Mouse (Mus musculus) splenic B cell, adult 2 months (primary cell): ENCODE measurements around the gene Ercc2.

Experiments
- DNase-seq: peaks from one replicate; pipeline ENCODE4 v3.0.0-alpha.2; 2011; ENCODE audit warnings: low read depth, low spot score
- H3K27me3 ChIP-seq: 2 replicates; pipeline ENCODE4 v1.6.1; 2012; ENCODE audit warnings: mild to moderate bottlenecking, low read length, moderate library complexity, mixed read lengths; ENCODE audit not compliant: control insufficient read depth, poor library complexity, insufficient read depth, severe bottlenecking
- H3K36me3 ChIP-seq: 2 replicates; pipeline ENCODE4 v1.6.1; 2012; ENCODE audit warnings: mild to moderate bottlenecking, low read length, moderate library complexity, mixed read lengths; ENCODE audit not compliant: control insufficient read depth, poor library complexity, insufficient read depth, severe bottlenecking

The Ercc2 gene

DNA sequence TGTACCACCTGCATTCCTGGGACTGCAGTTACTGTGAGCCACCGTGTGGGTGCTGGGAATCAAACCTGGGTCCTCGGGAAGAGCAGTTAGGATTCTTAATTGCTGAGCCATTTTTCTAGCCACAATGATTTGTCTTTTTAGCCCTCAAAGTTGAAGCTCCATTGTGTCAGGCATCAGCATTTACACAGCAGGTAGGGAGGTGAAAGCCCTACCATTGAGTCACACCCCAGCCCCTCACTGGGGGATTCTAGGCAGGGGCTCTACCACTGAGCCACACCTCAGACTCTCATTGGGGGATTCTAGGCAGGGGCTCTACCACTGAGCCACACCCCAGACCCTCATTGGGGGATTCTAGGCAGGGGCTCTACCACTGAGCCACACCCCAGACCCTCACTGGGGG, 54.5 kb downstream of the Ercc2 start:
- Histone ChIP-seq H3K27me3 (no peaks in the 10 kb centered on the region), H3K36me3 (peaks cover 7% of the 10 kb centered on the region)
- no peak for DNase-seq

DNA sequence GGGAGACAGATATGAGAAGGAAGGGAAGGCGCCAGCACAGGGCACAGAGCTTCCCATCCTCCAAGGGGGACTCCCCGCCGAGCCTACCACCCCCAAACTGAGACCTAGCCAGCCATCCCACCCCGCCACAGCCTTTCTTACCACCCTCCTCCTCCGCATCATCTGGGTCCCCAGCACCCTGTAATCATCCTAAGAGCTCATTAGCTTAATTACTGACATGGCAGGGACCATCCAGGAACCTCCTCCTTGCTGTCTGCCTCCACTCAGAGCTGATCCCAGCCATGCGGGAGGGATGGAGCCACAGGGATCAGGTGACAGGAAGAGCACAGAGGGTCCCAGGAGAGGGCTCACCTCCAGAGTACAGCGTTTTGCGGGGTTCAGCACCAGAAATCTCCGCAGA, 55.2 kb downstream of the Ercc2 start:
- Histone ChIP-seq H3K27me3 (no peaks in the 10 kb centered on the region), H3K36me3 (peaks cover 7% of the 10 kb centered on the region)
- no peak for DNase-seq

DNA sequence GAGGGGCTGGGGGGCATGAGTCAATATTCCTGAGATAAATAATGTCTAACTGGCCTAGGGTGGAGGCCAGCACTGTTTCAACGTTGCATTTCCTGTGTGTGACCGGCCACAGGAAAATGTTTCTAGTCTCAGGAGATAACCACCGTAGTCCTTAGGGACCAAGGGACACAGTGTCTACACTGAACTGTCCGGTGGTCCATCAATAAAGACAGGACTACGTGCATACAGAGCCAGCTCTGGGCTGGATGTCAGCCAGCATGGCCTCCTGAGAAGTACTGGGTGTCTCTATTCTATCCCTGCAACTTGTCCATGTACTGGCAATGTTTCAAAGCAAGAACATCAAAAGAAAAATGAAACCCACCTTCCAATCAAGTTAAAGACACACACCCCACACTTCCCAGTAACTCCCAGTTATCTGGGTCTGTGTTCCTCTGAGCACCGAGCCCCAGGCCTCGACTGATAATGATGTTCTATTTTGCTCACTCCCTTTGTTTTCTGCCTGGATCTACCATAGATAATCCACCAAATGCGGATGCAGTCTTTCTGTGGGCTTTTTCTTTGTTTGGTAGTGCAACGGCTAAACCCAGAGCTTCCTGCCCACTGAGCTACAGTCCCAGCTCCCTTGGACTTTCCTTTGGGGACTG, 59.8 kb downstream of the Ercc2 start:
- H3K27me3 ChIP-seq: no peaks in the 10 kb centered on the region
- H3K36me3 ChIP-seq: peaks cover 2% of the 10 kb centered on the region; the same call in 1 of the 2 replicates
- DNase-seq: no peak

DNA sequence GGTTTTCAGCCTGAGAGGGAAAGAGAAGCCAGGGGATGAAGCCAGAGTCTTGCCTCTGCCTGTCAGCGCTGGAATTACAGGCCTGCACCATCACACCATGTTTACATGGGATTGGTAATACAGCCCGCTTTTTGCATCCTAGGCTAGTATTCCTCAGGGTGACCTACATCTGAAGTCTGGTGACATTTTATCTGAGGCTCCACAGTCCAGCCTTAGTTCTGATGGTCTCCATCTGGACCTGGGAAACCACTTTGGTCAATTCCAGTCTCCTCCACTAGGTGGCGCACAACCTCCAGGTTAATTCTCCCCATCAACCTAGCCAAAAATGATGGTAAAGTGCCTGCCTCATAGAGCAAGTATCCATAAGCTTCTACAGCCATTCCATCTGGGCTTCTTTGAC, 61.5 kb downstream of the Ercc2 start:
- DNase-seq: peak; percentile 86
- no peaks in the 10 kb centered on the region for H3K27me3 ChIP-seq

DNA sequence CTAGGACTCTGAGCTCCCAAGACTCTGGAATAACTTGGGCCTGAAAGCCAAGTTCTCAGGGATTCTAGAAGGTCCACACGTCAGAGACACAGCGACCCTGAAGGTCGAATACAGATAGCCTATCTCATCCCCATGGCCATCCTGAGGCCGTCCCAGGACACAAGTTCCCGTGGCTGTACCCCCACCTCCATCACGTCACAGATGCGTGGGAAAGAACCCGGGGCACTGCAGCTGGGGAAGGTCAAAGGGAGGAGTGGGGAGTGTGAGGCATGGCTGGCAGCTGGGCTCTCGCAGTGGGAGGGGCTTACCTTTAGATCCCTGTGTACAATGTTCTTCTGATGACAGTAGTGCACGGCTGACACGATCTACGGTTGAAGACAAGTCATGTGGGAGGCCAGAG, 63.0 kb downstream of the Ercc2 start:
- no peak for DNase-seq
- Histone ChIP-seq H3K36me3 (no peaks in the 10 kb centered on the region; the same call in none of the 2 replicates), H3K27me3 (no peaks in the 10 kb centered on the region)

More for the DNA sequence above, 61.5 kb downstream of the Ercc2 start:
- no peaks in the 10 kb centered on the region; the same call in none of the 2 replicates for H3K36me3 ChIP-seq
